Mouse (Mus musculus) limb, embryonic 12.5 days (tissue): ENCODE results near the gene Tex9. TPM values are rescaled to one million over a fixed set of nuclear protein-coding genes. Genes with fewer than 3 reads are reported as not detected.

Experiments used
- ATAC-seq: fragments of 200-750 bp; cut with Nextera tagmentation; 2 replicates; pipeline ENCODE4 v1.8.0; 2017; ENCODE audit warnings: low read depth, moderate TSS enrichment; ENCODE audit not compliant: insufficient number of reproducible peaks, insufficient read depth, low FRiP score, low TSS enrichment
- H3K27ac ChIP-seq: fragments of 300-500 bp; sonication (generic); 2 replicates; pipeline ENCODE4 v1.5.1; 2016; ENCODE audit warnings: mild to moderate bottlenecking, moderate library complexity
- H3K27me3 ChIP-seq: fragments of 300-500 bp; sonication (generic); 2 replicates; pipeline ENCODE4 v1.6.1; 2016; ENCODE audit warnings: mild to moderate bottlenecking, moderate library complexity
- H3K36me3 ChIP-seq: fragments of 300-500 bp; sonication (generic); 2 replicates; pipeline ENCODE4 v1.6.1; 2016; ENCODE audit warnings: mild to moderate bottlenecking, moderate library complexity
- H3K4me1 ChIP-seq: fragments of 300-500 bp; sonication (generic); replicated peaks from 2 replicates; pipeline ENCODE4 v1.6.1; 2016
- H3K4me2 ChIP-seq: fragments of 300-500 bp; sonication (generic); 2 replicates; pipeline ENCODE4 v1.6.1; 2016; ENCODE audit warnings: mild to moderate bottlenecking, moderate library complexity
- H3K4me3 ChIP-seq: fragments of 300-500 bp; sonication (generic); replicated peaks from 2 replicates; pipeline ENCODE4 v1.5.1; 2016; ENCODE audit warnings: mild to moderate bottlenecking
- H3K9ac ChIP-seq: fragments of 300-500 bp; sonication (generic); replicated peaks from 2 replicates; pipeline ENCODE4 v1.6.1; 2016; ENCODE audit warnings: mild to moderate bottlenecking, moderate library complexity
- H3K9me3 ChIP-seq: fragments of 300-500 bp; sonication (generic); 2 replicates; pipeline ENCODE4 v1.6.1; 2016; ENCODE audit warnings: mild to moderate bottlenecking, moderate library complexity
- WGBS: fragments of 180-500 bp; shearing (Covaris S2); methylation state at CpG from one replicate; pipeline ENCODE4 v1.1.7; 2016; 5-methylcytosine and 5-hydroxymethylcytosine counted together
- polyA plus RNA-seq: library from polyadenylated mRNA; unstranded; fragments of >200 nt; fragmentation: Nextera tagmentation; extraction: Ambion mirVana; gene quantifications from 2 replicates; pipeline ENCODE4 v1.2.1, GENCODE M21; 2016

The Tex9 gene
- 52.2 and 54.8 TPM in 2 replicates for polyA plus RNA-seq

GRCm38 (mm10) chr9:72492194-72492565 is at the start of gene Tex9:
Gene Tex9, minus strand, starts transcription at chr9:72492212.
- Histone ChIP-seq H3K4me3 (peak within 1 kb of the TSS; percentile 75), H3K4me2 (peak within 1 kb of the TSS; percentile 60), H3K36me3 (peaks cover 6% of the 10 kb centered on the region), H3K9me3 (no peaks in the 10 kb centered on the region), H3K4me1 (peaks cover 11% of the 10 kb centered on the region; the same call in 1 of the 2 replicates), H3K9ac (peak within 1 kb of the TSS; percentile 61), H3K27ac (peak within 1 kb of the TSS; percentile 79), H3K27me3 (no peaks in the 10 kb centered on the region)
- WGBS, result 20% methylated on average over 6 of the region's 6 CpGs
- ATAC-seq, result peak; percentile 58; the same call in 1 of the 2 replicates

GRCm38 (mm10) chr9:72537086-72537485 is 45.1 kb upstream of the Tex9 start:
- H3K9ac ChIP-seq, result no peak overlapping the region
- H3K4me1 ChIP-seq, result peaks cover 5% of the 10 kb centered on the region; the same call in 1 of the 2 replicates
- no peak for ATAC-seq
- H3K4me2 ChIP-seq, result no peak overlapping the region
- H3K27me3 ChIP-seq, result no peaks in the 10 kb centered on the region
- no peak overlapping the region for H3K27ac ChIP-seq
- H3K9me3 ChIP-seq, result no peaks in the 10 kb centered on the region
- WGBS, result 72% methylated on average over 1 of the region's 1 CpGs
- peaks cover 6% of the 10 kb centered on the region for H3K36me3 ChIP-seq
- H3K4me3 ChIP-seq, result no peak overlapping the region

GRCm38 (mm10) chr9:72535394-72535793 is 43.4 kb upstream of the Tex9 start:
- ATAC-seq, result no peak
- H3K36me3 ChIP-seq, result peaks cover 3% of the 10 kb centered on the region
- 83% methylated on average over 3 of the region's 3 CpGs for WGBS
- H3K9ac ChIP-seq, result no peak overlapping the region
- no peaks in the 10 kb centered on the region for H3K9me3 ChIP-seq
- H3K4me3 ChIP-seq, result no peak overlapping the region
- H3K4me1 ChIP-seq, result peaks cover 14% of the 10 kb centered on the region
- H3K27ac ChIP-seq, result no peak overlapping the region
- H3K27me3 ChIP-seq, result no peaks in the 10 kb centered on the region
- no peak overlapping the region for H3K4me2 ChIP-seq

- Histone ChIP-seq H3K27ac (no peak overlapping the region), H3K4me3 (no peak overlapping the region), H3K36me3 (no peaks in the 10 kb centered on the region), H3K4me2 (no peak overlapping the region), H3K9ac (no peak overlapping the region), H3K9me3 (no peaks in the 10 kb centered on the region), H3K27me3 (no peaks in the 10 kb centered on the region), H3K4me1 (peaks cover 14% of the 10 kb centered on the region)
- ATAC-seq, result no peak
- 86% methylated on average over 2 of the region's 2 CpGs for WGBS
Measured at GRCm38 (mm10) chr9:72534985-72535384, 43.0 kb upstream of the Tex9 start.

DNA sequence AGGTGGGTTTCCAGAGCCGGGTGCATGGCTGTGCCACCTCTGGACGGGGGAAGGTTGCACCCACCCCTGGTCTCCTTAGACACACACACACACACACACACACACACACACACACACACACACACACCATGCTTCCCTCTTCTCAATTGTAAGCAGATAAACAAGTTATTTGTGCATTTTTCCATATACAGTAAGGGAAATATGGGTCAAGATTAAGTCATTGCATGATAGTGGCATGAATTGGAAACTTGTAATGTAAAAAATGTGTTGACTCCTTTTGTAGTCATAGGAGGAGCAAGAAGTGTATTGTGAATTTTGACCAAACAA is 41.0 kb upstream of the Tex9 start:
- WGBS, result 0% methylated on average over 2 of the region's 2 CpGs
- Histone ChIP-seq H3K9me3 (no peaks in the 10 kb centered on the region), H3K36me3 (no peaks in the 10 kb centered on the region), H3K4me1 (peaks cover 14% of the 10 kb centered on the region), H3K27me3 (no peaks in the 10 kb centered on the region), H3K4me3 (peak overlapping the region; percentile 88), H3K4me2 (peak overlapping the region; percentile 79), H3K27ac (peak overlapping the region; percentile 99), H3K9ac (peak overlapping the region; percentile 93)
- ATAC-seq, result no peak

DNA sequence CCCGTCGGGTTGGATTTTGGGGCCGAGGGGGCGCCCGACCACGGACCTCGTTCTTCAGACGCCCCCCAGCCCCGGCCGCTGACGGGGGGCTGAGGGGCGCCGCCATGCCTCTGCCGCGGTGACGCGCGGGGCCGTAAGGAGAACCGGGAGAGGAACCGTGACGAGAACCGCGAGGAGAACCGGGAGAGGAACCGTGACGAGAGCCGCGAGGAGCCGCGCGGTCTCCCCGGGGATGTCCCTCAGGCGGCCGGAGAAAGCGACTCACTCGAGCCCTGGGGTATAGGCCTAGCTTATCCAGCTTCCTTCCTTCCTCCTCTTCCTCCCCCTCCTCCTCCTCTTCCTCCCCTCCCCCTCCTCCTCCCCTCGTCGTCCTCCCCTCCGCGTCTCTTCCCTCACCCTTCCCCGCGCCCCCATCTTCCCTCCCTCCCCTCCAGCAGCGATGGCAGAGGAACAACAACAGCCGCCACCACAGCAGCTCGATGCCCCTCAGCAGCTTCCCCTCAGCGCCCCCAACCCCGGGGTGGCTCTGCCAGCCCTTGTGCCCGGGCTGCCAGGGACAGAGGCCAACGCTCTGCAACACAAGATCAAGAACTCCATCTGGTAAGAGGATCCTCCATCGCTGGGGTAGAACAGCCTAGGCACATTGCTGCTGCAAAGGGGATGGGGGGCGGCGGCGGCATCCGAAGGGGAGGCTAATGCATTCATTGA is 40.5 kb upstream of the Tex9 start:
- Histone ChIP-seq H3K9me3 (no peaks in the 10 kb centered on the region), H3K4me1 (peaks cover 14% of the 10 kb centered on the region), H3K27me3 (no peaks in the 10 kb centered on the region), H3K4me3 (peak overlapping the region; percentile 88), H3K9ac (peak overlapping the region; percentile 93), H3K36me3 (no peaks in the 10 kb centered on the region), H3K27ac (peak overlapping the region; percentile 99), H3K4me2 (peak overlapping the region; percentile 79)
- ATAC-seq, result peak; percentile 30
- WGBS, result under 1% methylated on average over 28 of the region's 55 CpGs

- H3K27me3 ChIP-seq, result no peaks in the 10 kb centered on the region
- no peaks in the 10 kb centered on the region for H3K9me3 ChIP-seq
- peaks cover 14% of the 10 kb centered on the region for H3K4me1 ChIP-seq
- H3K36me3 ChIP-seq, result no peaks in the 10 kb centered on the region
- peak; percentile 83 for ATAC-seq
- peak within 1 kb of the TSS; percentile 79 for H3K4me2 ChIP-seq
- H3K9ac ChIP-seq, result peak within 1 kb of the TSS; percentile 93
- H3K27ac ChIP-seq, result peak within 1 kb of the TSS; percentile 99
- WGBS, result 1% methylated on average over 25 of the region's 63 CpGs
- H3K4me3 ChIP-seq, result peak within 1 kb of the TSS; percentile 88
Measured at GRCm38 (mm10) chr9:72531996-72532380, 40.0 kb upstream of the Tex9 start, which contains the start of gene Rfx7. Gene Rfx7, plus strand, starts transcription at chr9:72532240.

DNA sequence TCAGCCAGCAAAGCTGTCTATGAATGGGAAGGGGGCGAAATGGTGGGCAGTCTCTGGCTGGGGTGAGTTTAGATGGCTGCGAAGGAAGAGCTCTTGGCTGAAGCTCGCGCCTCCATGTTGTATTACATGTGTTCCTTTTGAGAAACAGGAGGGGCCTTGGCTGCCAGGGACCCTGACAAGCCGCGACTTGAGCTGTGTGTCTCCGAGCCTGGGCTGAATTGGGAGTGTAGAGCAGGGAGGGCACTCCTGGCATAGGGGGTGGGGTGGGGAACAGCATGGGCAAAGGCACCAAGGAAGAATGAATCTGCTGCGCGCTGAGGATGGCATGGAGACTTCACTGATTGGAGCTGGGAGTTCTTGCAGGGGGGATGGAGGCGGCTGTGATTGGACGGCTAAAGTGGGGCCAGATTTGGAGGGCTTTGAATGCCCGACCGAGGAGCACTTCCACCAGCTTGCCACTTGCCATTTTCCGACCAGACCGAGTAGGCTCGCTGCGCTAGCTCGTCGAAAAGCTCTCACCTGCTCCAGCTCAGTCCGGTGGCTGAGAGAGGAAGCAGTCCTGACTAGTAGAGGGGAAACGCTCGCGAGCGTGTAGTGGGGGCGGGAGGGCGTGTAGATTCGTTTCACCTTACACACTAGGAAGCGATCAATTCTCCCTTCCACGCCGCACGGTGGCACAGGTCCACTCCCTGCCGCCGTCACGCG is 39.4 kb upstream of the Tex9 start:
- peak overlapping the region; percentile 79 for H3K4me2 ChIP-seq
- H3K27me3 ChIP-seq, result no peaks in the 10 kb centered on the region
- H3K4me1 ChIP-seq, result peaks cover 14% of the 10 kb centered on the region
- peak; percentile 85 for ATAC-seq
- 2% methylated on average over 35 of the region's 35 CpGs for WGBS
- peak overlapping the region; percentile 99 for H3K27ac ChIP-seq
- peak overlapping the region; percentile 88 for H3K4me3 ChIP-seq
- no peaks in the 10 kb centered on the region for H3K9me3 ChIP-seq
- no peaks in the 10 kb centered on the region for H3K36me3 ChIP-seq
- peak overlapping the region; percentile 93 for H3K9ac ChIP-seq

DNA sequence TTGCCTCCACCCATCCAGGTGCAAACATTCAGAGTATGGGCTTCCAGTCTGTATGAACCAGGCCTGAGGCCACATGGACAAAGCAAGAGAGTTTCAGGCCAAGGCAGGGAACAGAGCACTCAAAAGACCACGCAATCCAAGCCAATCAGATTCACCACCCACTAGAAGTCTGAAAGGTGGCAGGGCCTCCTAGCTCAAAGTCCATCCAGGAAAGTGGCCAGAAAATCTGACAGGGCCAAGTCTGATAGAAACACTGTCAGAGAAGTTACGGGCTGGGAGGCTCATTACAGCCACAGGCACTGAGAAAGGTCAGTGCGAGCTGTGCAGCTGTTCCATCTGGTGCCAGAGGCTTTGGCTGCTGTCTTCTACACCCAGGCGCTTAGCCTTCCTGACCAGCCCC is 38.8 kb upstream of the Tex9 start:
- Histone ChIP-seq H3K9me3 (no peaks in the 10 kb centered on the region), H3K36me3 (no peaks in the 10 kb centered on the region), H3K4me3 (peak overlapping the region; percentile 88), H3K27ac (peak overlapping the region; percentile 99), H3K4me2 (peak overlapping the region; percentile 79), H3K27me3 (no peaks in the 10 kb centered on the region), H3K9ac (peak overlapping the region; percentile 93), H3K4me1 (peaks cover 14% of the 10 kb centered on the region)
- 34% methylated on average over 4 of the region's 4 CpGs for WGBS
- peak; percentile 1; the same call in 1 of the 2 replicates for ATAC-seq

DNA sequence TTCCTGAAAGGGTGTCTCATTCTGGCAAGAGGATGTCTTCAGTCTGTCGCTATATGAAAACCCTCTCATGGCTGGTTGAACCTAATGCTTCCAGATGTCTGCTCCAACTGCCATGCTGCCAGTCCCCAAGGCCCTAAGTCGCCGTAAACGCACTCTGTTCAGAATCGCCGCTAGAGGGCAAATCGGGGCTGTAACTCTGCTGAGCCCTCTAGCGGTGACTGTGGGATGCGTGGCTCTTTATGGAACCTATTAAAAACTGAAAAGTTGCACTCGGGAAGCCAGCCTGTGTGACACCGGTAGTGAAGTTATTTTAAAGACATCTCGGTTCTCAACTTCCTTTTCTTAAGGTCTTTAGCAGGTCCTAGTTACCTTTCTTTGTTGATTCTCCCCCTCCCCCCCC is 38.2 kb upstream of the Tex9 start:
- Histone ChIP-seq H3K4me1 (peaks cover 14% of the 10 kb centered on the region), H3K9me3 (no peaks in the 10 kb centered on the region), H3K4me2 (peak overlapping the region; percentile 79; the same call in 1 of the 2 replicates), H3K27ac (no peak overlapping the region), H3K4me3 (no peak overlapping the region), H3K36me3 (no peaks in the 10 kb centered on the region), H3K27me3 (no peaks in the 10 kb centered on the region), H3K9ac (no peak overlapping the region)
- 1% methylated on average over 12 of the region's 12 CpGs for WGBS
- ATAC-seq, result no peak

GRCm38 (mm10) chr9:72526091-72526490 is 34.1 kb upstream of the Tex9 start:
- no peak for ATAC-seq
- no peak overlapping the region for H3K4me3 ChIP-seq
- no peaks in the 10 kb centered on the region for H3K9me3 ChIP-seq
- no peaks in the 10 kb centered on the region for H3K36me3 ChIP-seq
- peaks cover 5% of the 10 kb centered on the region for H3K4me1 ChIP-seq
- H3K27me3 ChIP-seq, result no peaks in the 10 kb centered on the region
- H3K27ac ChIP-seq, result no peak overlapping the region
- WGBS, result 74% methylated on average over 1 of the region's 1 CpGs
- H3K9ac ChIP-seq, result no peak overlapping the region
- H3K4me2 ChIP-seq, result no peak overlapping the region
